Mouse (Mus musculus) MEL-GATA-1-ER (cell line): ENCODE measurements around the gene Cap2.

Experiments used
- DNase-seq: peaks from one replicate; pipeline ENCODE4 v3.0.0-alpha.2; 2012; ENCODE audit warnings: low read depth; ENCODE audit errors: extremely low read depth

The Cap2 gene

DNA sequence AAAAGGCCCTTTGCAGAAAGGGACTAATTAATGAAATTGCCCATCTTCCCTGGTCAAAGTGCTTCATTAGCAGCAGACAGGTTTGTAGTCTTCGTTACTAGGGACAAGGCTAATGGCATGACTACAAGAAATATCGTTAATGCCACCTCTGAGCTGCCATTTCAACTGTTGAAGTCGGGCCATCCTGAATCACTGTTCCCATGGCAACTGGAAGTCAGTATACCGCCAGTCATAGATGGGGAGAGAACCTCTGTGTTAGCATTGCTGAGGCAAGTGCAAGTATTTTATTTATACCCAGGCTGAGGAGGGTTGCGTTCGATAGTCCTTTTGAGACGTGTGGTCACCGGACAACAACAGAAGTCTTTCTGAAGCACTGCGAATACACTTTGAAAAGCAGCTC, 53.1 kb downstream of the Cap2 start:
- DNase-seq = no peak

DNA sequence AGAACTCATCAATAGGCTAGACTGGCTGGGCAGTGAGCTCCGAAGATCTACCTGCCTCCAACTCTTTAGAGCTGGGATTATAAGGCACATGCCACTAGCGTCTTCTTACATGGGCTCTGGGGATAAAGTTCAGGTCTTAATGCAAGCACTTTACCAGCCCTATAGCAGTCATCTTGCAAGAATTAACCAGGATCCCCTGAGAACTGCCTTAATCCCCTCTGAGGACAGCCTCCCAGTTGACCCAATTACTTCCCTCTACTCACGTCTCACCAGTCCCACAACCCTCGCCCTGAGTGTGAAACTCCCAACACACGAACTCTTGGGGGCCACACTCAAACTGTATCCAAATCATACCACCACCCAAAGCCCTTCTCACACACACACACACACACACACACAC, 64.3 kb downstream of the Cap2 start:
- no peak for DNase-seq

DNA sequence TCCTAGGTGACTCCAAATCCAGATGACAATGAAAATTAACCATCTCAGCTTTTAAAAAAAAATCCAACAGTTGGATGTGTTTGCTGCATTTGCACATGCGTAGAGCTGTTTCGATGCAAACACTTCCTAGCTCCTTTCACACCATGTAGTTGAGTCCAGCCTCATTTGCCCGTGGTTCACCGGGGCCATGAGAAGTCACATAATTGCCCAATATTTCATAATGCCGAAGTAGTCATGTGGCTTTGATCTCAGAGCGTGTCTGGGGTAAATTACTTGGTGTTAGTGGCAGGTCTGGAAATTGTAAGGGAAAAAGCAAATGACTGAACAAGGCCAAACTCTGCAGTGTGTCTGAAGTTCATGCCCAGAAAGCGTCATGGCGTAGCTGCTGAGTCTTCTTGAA, 67.8 kb downstream of the Cap2 start:
- DNase-seq = no peak

DNA sequence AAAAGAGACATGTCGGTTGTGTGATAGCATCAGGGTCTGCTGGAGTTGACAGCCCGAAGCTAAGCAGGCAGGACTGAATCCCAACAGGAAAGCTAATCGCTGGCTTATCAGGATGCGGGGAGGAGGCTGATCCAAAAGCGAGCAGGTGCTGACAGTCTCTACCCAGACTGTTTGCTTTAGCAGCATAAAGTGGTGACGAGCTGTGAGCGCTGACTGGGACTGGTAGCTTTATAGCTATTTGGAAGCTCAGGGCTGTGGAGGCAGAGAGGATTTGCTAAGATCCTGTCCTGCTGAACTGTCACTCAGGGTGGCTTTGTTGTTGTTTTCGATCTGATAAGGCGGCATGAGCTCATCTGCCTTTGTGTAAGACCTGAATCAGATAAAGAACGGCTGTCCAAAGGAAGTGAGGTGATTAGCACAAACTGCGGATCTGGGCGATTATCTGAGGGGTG, 69.5 kb downstream of the Cap2 start:
- no peak for DNase-seq

DNA sequence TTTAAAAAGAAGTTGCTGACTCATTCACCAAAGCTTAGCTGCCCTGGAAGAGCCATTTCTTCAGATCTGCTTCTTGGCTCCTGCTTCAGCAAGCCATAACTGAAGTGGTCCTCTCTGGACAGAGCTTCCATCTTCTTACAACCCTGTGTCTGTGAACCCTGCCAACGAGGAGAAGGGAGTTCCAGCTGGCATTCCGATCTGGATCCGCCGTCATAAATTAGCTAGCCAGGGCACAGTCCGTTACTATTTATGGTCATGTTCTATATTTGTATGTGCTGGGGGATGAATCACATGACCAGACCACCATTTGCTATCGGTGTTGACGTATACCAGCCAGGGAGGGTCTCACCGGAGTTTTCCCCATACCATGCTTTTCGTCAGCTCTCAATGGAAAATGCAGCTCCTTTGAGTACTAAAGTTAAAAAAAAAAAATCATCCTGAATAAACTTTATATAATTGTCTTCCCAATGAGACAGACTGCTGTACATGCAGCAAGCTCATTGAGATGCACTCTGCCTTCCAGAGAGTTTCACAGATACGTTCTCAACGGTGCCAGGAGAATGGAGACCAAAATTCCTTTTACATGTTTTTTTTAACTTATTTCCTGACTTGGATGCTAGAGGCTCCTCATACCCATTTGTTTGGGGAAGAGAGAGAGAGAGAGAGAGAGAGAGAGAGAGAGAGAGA, 70.5 kb downstream of the Cap2 start:
- no peak for DNase-seq

DNA sequence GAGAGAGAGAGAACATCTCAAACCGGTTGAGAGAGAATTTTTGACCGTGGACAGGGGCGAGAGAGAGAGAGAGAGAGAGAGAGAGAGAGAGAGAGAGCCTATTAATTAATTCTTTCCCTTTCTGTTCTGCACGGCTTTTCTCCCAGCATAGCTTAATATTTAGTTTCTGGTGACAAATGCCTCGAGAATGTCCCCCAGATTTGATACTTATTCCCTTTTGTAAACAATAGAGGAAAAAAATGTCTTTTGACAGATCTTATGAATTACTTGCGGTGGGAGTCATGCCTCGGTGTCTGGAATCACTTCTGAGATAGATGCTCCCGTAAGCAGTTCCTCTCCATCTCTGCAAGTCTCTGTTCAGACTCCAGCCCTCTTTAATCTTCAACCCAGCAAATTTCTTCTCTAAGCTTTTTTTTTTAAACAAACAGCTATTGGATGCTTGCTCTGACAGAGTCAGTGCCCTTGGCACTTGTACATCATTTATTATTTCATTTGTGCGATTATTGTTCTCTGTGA, 71.1 kb downstream of the Cap2 start:
- DNase-seq = no peak

DNA sequence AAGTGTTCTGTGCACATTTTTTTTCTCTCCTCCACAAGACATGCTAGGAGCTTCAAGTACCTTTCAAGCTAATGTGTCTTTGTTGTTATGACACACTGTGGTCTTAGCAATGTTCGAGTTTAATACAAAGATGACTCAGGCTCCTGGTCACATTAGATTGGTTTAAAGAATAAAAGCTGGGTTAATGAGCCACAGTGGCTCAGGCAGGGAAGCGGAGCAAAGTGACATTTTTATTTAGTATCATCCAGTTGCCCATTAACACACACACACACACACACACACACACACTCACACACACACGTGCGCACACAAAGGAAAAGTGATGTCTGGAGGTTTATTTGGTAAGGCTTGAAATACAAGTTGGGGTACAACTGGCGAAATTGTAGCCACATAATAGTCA, 72.6 kb downstream of the Cap2 start:
- no peak for DNase-seq

DNA sequence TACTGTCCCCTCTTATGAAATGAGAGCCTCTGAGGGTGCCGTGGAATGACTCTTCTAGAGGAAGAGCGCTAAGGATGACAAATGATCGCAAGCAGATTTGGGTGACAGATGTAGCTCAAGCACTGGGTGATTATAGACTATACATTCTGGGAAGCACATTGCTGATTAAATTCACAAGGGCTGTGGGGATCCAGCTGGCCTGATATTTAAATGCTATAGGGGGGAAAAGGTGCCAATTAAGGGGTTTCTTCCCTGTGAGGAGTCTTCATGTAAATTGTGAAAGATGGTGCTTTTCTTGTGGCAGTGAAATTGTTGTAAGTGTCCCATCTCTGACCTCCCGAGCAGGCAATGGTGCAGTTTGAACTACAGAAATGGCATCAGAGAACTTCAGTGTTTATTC, 73.1 kb downstream of the Cap2 start:
- DNase-seq = no peak

DNA sequence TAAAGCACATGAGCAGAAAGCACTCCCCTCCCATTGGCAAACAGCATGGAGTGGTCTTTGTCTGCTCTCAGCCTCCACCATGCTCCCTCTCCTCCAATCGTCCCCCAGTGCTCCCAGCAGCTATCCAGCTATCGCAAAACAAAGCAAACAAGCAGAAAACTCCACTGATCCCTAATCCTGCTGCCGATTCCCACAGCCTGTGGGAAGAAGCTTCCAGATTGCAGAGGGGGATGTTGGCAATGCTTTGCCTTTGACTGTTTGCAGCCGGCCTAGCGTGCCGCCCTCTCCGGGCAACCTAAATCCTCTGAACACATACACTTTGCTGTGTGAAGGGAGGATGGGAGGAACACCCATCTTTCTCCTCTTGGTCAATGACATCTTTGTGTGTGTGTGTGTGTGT, 83.2 kb downstream of the Cap2 start:
- DNase-seq = no peak

DNA sequence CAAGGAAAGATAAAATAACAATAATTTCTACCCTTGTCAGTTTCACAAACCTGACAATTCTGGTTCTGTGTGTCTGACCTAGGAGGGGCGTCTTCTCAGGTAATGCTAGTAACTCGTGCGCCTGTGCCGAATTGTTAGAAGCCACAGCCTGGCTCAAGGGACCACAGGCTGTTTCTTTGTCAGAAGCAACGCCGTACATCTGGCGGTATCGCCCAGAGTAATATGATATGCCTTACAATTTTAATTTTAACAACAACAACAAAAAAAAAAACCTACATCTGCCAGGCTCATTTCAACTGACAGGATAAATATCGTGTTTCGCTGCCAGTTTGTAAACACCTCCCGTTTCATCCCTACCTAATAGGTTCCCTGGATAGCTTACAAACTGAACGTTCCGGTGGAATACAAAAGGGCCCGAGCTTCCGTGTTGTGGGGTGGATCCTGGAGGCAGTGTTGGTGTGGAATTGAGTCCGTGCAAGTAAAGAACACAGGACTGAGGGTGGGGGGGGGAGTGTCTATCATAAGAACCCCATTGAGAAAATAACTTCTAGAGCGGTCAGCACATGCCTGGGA, 86.2 kb downstream of the Cap2 start:
- no peak for DNase-seq

DNA sequence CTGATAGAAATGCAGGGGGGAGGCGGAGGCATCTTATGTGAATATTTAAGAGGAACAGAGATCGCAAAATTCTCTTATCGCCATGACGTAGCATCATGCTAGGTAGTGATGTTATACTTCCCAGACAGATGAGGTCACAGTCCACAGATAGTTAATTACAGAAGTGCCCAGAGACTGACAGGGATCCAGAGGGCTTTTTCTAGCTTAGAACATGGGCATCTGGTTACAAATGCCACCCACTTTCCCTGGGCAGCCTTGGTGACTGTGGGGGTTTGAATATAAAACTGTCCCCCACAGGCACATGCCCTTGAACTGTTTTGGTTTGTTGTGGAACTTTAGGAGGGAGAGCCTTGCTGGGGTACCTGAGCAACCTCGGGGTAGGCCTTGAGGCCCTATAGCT, 87.0 kb downstream of the Cap2 start:
- no peak for DNase-seq

DNA sequence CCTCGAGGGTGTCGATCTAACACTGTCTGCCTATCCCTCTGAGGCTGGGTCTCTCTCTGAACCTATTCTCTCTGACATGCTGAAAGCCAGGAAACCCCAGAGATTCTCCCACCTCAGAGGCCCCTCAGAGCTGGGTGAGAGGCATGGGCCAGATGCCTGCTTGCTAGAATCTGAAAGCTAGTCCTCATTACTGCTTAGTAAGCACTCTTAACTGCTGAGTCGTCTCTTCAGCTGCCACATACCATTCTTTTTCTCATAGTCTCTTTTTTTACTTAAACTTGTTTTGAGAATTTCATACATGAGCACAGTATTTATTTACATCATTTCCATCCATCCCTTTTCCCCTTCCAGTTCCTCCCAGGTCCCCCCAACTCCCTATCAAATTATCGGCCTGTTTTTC, 89.2 kb downstream of the Cap2 start:
- DNase-seq = no peak

DNA sequence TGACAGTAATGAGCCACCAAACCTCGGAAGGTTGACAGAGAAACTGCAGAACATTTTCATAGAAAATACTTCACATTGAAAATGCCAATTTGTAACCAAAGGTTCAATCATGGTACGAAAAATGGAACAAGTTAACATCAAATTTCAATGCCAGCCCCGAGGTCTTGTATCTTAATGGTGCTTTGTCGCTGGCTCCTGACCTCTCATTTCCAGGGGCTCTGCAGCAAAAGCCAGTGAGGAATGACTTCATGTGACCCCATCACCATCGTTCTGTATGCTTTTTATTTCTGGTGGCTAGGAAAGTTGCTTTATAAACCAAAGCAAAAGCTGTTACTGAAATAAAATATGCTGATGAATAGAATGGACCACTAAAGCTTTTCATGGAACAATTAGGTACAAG, 99.0 kb downstream of the Cap2 start:
- no peak for DNase-seq

DNA sequence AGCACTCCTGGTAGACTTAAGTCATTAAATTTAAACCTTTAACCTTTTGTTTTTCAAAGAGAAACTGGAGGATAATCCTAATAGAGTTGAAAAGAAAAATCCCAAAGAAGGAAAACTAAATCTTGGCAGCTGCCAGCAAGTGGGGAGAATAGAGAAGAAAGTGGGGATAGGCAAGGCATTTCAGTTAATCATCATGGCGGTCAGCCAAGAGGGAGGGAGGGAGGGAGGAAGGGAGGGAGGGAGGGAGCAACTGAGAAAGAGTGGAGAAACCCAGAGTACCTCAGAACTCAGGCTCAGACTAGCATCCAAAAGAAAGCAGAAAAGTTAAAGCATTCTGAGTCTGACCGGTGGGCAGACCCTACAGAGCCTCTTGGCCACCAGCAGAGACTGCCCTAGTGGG, 99.7 kb downstream of the Cap2 start:
- no peak for DNase-seq

DNA sequence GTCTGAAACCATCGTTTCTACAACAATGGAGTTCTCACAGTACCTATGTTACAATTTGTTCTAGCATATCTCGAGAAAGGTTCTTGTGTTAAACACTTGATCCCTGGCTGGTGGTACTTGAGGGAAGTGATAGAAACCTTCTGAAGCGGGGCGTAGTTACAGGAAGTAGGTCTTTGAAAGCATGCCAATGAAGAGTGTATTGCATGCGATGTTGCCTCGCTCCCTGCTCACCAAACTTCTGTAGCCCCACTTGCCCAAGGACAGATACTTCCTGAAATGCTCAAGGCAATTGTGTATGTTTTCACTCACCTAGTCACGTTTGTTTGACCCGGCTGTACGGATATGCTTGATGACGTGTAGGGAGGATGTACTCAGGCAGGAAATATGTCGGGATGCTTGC, 101.0 kb downstream of the Cap2 start:
- DNase-seq = no peak

DNA sequence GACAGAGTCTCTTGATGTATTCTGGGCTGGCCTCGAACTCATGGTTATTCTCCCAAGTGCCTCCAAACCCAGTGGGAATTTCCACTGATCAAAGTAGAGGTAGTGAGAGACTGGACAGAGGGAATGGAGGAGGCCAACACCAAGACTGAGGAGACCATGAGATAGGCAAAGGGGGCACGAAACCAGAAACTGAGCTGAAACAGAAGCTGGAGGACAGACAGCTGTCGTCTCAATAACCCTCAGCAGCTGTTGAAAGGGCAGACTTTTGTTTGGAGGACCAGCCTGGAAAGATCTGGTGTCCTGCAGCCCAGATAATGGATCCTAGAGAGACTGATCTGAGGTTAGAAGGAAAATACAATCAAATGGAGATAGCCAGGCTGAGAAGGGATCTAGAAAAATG, 109.4 kb downstream of the Cap2 start:
- no peak for DNase-seq

DNA sequence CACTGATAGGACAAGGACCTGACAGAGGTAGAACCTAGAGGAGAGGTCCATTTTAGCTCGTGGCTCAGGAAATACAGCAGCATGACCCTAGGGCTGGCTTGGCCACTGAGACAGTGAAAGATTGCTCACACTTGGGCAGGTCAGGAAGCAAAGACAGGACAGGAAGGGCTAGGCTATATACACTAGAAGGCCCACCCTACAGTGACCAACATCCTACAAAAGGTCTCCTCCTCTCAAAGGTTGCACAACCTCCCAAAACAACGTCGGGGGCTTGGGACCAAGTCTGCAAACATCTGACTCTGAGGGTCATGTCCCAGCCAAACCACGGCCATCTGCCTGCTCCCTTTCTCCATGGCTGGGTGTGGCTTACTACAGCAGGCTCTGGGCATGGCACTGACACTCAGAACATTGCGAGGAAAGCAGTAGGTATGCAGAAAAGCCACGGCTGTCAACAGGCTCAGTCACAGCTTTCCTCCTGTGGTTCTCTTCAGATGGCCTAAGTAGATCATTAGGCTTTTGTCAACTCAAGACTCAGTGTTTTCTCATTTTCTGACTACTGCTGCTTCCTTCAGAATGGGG, 112.1 kb downstream of the Cap2 start:
- DNase-seq = no peak

DNA sequence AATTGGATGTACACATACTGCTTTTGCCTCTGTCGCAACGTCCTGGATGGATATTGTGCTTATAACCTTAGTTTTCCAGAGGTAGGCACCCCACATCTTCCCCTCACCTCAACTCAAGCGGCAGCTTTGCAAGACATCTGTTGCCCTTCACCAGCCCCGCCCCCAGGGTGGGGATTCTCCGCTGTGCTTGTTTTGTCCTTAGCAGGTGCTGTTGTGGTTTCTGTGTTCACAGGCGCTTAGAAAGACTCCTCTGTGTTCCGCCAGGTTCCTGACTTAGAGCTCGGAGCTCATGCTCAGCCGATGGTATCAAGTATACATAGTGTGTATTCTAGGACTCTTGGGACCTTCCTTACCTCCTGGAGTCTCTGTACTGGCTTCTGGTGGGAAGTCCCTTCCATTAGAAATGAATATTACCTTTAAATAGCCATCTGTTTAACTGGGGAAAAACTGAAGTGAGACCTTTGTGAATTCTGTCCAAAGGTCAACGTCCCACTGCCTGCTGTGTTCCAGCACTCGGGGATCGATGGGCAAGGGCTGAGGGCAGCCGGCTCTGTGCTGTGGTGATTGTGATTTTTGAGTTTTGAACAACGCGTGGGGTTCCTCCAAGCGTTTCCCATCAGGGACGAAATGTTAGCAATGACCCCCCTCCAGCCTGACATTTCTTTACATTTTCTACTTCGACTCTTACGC, 115.2 kb downstream of the Cap2 start:
- no peak for DNase-seq

DNA sequence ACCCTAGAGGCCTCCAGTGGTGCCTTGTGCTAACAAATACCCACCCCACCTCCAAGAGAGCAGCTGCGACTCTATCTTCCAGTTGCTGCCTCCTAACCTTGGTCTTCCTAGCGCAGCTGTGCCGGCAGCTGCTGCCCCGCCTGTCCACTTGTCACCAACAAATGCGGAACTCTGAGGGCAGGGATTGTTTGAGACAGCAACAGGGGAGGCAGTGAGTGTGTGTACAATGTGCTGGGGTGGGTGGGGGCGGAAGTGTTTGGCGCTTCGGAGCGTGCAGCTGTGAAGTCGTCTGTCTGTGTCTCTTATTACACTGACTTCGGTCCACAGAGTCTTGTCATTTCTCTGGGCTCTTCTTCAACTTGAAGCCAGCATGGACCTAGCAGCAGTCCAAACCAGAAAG, 118.0 kb downstream of the Cap2 start:
- DNase-seq = no peak

DNA sequence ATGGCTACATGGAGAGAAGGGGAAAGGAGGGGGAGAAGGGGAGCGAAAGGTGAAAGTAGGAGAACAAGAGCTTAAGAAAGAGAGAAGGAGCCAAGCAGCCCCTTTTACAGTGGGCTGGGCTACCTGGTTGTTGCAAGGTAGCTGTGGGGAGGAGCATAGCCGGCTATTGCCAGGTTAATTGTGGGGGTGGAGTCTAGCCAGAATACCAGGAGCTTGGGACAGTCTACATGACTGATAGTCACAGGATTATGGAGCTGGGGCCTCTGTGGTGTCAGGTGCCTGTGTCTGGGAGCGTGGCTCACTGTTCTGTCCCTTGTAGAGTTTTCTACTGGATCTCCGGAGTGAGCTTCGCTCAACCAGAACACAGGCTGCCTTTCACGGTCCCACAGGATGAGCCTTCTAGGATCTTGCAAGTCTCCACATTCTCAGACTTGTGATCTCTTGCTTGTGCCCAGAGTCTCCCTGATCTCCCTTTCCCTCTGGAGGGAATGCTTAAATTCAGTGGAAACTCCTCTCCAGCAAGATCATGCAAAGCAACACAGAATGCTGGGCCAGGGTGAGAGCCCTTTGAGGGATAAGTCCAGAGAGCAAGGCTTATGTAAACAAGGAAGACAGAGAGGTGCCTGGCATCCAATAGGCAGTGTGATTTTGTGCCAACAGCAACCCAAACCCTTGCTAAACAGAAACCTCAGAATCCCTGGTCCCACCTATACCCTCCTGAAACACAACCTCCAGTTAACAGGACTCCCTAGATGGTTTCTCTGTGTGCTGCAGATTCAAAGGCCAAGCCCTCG, 119.5 kb downstream of the Cap2 start:
- DNase-seq = no peak

DNA sequence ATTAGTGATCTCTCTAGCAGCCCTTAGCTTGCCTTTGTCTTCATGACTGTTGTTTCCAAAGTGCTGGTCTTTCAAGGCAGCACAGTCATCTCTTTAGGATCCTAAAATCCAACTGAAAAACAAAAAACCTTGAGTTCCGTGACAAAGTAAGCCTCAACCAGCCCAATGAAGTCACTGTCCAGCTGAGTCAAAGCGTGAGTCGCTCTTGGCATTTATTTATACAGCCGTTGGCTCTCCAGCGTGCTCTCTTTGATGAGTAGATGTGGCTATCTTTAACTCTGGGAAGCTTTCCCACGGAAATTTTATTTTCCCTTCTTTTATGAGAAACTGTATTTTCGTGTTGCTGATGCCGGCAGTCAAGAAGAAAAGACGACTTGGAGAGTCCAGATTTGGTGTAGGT, 125.0 kb downstream of the Cap2 start:
- no peak for DNase-seq

DNA sequence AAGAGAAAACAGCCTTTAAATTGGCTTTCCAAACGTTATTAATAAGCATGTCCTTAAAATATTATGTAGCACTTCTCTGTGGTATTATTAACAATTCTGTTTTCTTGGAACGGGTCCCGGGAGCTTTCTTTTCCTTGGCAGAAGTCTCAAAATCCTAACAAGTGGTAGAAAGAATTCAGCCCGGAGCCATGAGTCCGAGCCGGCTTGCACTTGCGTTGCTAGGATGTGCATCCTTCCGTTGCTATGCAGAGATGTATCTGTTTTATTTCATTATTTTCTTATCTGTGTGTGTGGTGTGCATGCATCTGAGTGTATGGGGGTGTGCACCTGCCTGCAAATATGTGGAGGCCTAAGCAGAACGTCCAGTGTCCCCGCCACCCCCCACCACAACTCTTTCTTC, 126.2 kb downstream of the Cap2 start:
- no peak for DNase-seq
